Mouse (Mus musculus): Measurements from ENCODE around the gene Higd2a. TPM values are rescaled to one million over a fixed set of nuclear protein-coding genes. Genes with fewer than 3 reads are reported as not detected.
"Not testable (repeated sequence)": the region's sequence is repeated elsewhere in the genome, so short reads cannot be mapped to it uniquely, and the experiment has no call there.

The Higd2a gene
- total and polyA plus RNA-seq, 3 experiments: 51.6 to 106 (median 86.0) TPM

- TF ChIP-seq MYC (IDR thresholded peaks at IDR 0.05; ENCODE audit: low read depth, low read length) (no peak), SIN3A (IDR thresholded peaks at IDR 0.05; ENCODE audit: low read length) (peak; percentile 49), TBP (conservative IDR thresholded peaks at IDR 0.05; ENCODE audit: low read depth, low read length) (no peak), ETS1 (conservative IDR thresholded peaks at IDR 0.05; ENCODE audit: low read depth, low read length) (no peak), MEF2A (IDR thresholded peaks at IDR 0.05; ENCODE audit: borderline replicate concordance, low read depth, low read length) (peak; percentile 13; the same call in 1 of the 2 replicates), MAX (IDR thresholded peaks at IDR 0.05; ENCODE audit: low read length) (peak; percentile 55; the same call in 1 of the 2 replicates), KAT2A (IDR thresholded peaks at IDR 0.05; ENCODE audit: insufficient replicate concordance, low read length) (no peak), ZNF384 (IDR thresholded peaks at IDR 0.05; ENCODE audit: low read depth, low read length) (no peak)
Measured at GRCm38 (mm10) chr13:54610972-54611754, 21.2 kb downstream of the Higd2a start, which contains the start of gene Cltb (continued).

DNA sequence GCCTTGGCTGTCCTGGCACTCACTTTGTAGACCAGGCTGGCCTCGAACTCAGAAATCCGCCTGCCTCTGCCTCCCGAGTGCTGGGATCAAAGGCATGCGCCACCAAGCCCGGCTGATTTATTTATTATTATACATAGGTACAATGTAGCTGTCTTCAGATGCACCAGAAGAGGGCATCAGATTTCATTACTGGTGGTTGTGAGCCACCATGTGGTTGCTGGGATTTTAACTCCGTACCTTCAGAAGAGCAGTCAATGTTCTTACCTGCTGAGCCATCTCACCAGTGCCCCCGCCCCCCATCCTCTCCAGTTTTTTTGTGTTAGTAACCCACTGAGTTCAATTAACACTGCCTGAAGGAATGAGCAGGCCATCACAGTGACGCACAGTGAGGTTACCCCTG lies 23.1 kb downstream of the Higd2a start:
- TF ChIP-seq CTCF (conservative IDR thresholded peaks at IDR 0.05 in 1 of 2, IDR thresholded peaks at IDR 0.05 in 1 of 2; ENCODE audit: low read depth in 2 of 2, low read length in 2 of 2): peak in 1 of 2 experiments; percentile 66; a peak in 2 of 4 replicates
- TF ChIP-seq RAD21 (IDR thresholded peaks at IDR 0.05; ENCODE audit: low read depth, low read length): peak; percentile 2
- H3K79me2 ChIP-seq (replicated peaks; ENCODE audit: control insufficient read depth, extremely low read depth, insufficient read depth, poor library complexity, severe bottlenecking); H3K9me3 ChIP-seq (replicated peaks; ENCODE audit: low read length); DNase-seq (ENCODE audit: extremely low read depth); H3K4me3 ChIP-seq (replicated peaks in 1 of 3; ENCODE audit: low read depth in 2 of 3, low read length in 2 of 3, poor library complexity in 1 of 3); H3K27me3 ChIP-seq (replicated peaks); H3K9ac ChIP-seq (ENCODE audit: insufficient read depth, low read depth); dilution Hi-C loops (cut with MboI; ENCODE audit: extremely low pct_ligation_motif_present, extremely low pct_unique_long_range_greater_than_20kb, low sequenced_read_pairs); H3K36me3 ChIP-seq (replicated peaks in 1 of 2; ENCODE audit: control insufficient read depth in 1 of 2, insufficient read depth in 1 of 2, low read length in 1 of 2); in situ Hi-C loops (cut with MboI; ENCODE audit: low pct_ligation_motif_present, low pct_unique_long_range_greater_than_20kb, low sequenced_read_pairs); H3K4me2 ChIP-seq (ENCODE audit: insufficient read depth, low read depth, poor library complexity, severe bottlenecking); H3K27ac ChIP-seq (ENCODE audit: insufficient read depth, low read depth): not testable (repeated sequence)
- H3K4me1 ChIP-seq (ENCODE audit: control insufficient read depth in 1 of 2, insufficient read depth in 2 of 2): peaks cover 2 to 13% of the 10 kb centered on the region in 2 experiments; a peak in 2 of 4 replicates

DNA sequence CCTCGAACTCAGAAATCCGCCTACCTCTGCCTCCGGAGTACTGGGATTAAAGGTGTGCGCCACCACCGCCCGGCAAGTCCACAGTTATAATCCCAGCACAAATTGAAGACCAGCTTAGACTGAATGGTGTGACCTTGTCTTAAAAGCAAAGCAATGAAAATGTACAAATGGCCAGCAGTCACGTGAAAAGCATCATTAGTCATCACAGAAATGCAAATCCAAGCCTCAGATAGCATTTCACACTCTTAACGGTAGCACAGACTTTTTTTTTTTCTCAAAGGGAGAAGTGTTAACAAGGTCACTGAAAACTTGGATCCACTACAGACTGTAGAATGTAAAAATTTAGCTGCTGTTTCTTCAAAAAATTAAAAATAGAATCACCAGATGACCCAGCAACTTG lies 26.3 kb downstream of the Higd2a start:
- no peak overlapping the region for H3K9ac ChIP-seq (ENCODE audit: insufficient read depth, low read depth)
- in situ Hi-C loops (cut with MboI; ENCODE audit: low pct_ligation_motif_present, low pct_unique_long_range_greater_than_20kb, low sequenced_read_pairs): loop anchor here (5.0 kb wide), 1 partner anchor 49 kb away; the partner anchor contains the start of gene 4833439L19Rik
- H3K27me3 ChIP-seq (replicated peaks): peaks cover 6% of the 10 kb centered on the region
- dilution Hi-C loops (cut with MboI; ENCODE audit: extremely low pct_ligation_motif_present, extremely low pct_unique_long_range_greater_than_20kb, low sequenced_read_pairs): no loop called here
- H3K4me1 ChIP-seq (ENCODE audit: control insufficient read depth in 1 of 2, insufficient read depth in 2 of 2): peaks cover 5 to 12% of the 10 kb centered on the region in 2 experiments; a peak in 3 of 4 replicates
- no peaks in the 10 kb centered on the region for H3K79me2 ChIP-seq (replicated peaks; ENCODE audit: control insufficient read depth, extremely low read depth, insufficient read depth, poor library complexity, severe bottlenecking)
- no peak overlapping the region for H3K4me2 ChIP-seq (ENCODE audit: insufficient read depth, low read depth, poor library complexity, severe bottlenecking)
- H3K36me3 ChIP-seq (replicated peaks in 1 of 2; ENCODE audit: control insufficient read depth in 1 of 2, insufficient read depth in 1 of 2, low read length in 1 of 2): no peaks in the 10 kb centered on the region
- DNase-seq (ENCODE audit: extremely low read depth): no peak
- H3K27ac ChIP-seq (ENCODE audit: insufficient read depth, low read depth): no peak overlapping the region
- no peak overlapping the region for H3K4me3 ChIP-seq (replicated peaks in 1 of 3; ENCODE audit: low read depth in 2 of 3, low read length in 2 of 3, poor library complexity in 1 of 3)
- H3K9me3 ChIP-seq (replicated peaks; ENCODE audit: low read length): peaks cover 2% of the 10 kb centered on the region
- TF ChIP-seq E2F4 (IDR thresholded peaks at IDR 0.05; ENCODE audit: insufficient replicate concordance, low read depth, low read length): no peak
- TF ChIP-seq RCOR1 (conservative IDR thresholded peaks at IDR 0.05; ENCODE audit: low read depth, low read length): 0 out of 2 replicates have a peak, but pooled peaks have one; percentile 14
- TF ChIP-seq ZNF384 (IDR thresholded peaks at IDR 0.05; ENCODE audit: low read depth, low read length): peak; percentile 46
- TF ChIP-seq POLR2A (IDR thresholded peaks at IDR 0.05; ENCODE audit: low read depth, low read length): no peak
- no peak for TF ChIP-seq JUND (conservative IDR thresholded peaks at IDR 0.05; ENCODE audit: low read depth, low read length)
- TF ChIP-seq USF1 (IDR thresholded peaks at IDR 0.05; ENCODE audit: low read depth, low read length): no peak
- TF ChIP-seq MAZ (IDR thresholded peaks at IDR 0.05; ENCODE audit: low read depth, low read length): no peak
- no peak for TF ChIP-seq MAFK (IDR thresholded peaks at IDR 0.05; ENCODE audit: insufficient replicate concordance, low read length)
- no peak for TF ChIP-seq MEF2A (IDR thresholded peaks at IDR 0.05; ENCODE audit: borderline replicate concordance, low read depth, low read length)
- TF ChIP-seq ELF1 (IDR thresholded peaks at IDR 0.05; ENCODE audit: low read depth, low read length): no peak
- no peak for TF ChIP-seq ZKSCAN1 (IDR thresholded peaks at IDR 0.05; ENCODE audit: borderline replicate concordance, low read depth, low read length)
- no peak for TF ChIP-seq ETS1 (conservative IDR thresholded peaks at IDR 0.05; ENCODE audit: low read depth, low read length)
- TF ChIP-seq JUN (IDR thresholded peaks at IDR 0.05; ENCODE audit: insufficient read depth, low read depth, low read length): no peak
- no peak for TF ChIP-seq IRF4 (IDR thresholded peaks at IDR 0.05; ENCODE audit: low read depth, low read length)
- no peak for TF ChIP-seq CHD2 (IDR thresholded peaks at IDR 0.05; ENCODE audit: low read length)
- no peak for TF ChIP-seq POLR2AphosphoS2 (IDR thresholded peaks at IDR 0.05; ENCODE audit: low read depth, low read length)
- TF ChIP-seq CTCF (conservative IDR thresholded peaks at IDR 0.05 in 1 of 2, IDR thresholded peaks at IDR 0.05 in 1 of 2; ENCODE audit: low read depth in 2 of 2, low read length in 2 of 2): no peak
- TF ChIP-seq KAT2A (IDR thresholded peaks at IDR 0.05; ENCODE audit: insufficient replicate concordance, low read length): no peak
- TF ChIP-seq GABPA (IDR thresholded peaks at IDR 0.05; ENCODE audit: insufficient replicate concordance, low read depth, low read length): no peak
- TF ChIP-seq MXI1 (IDR thresholded peaks at IDR 0.05; ENCODE audit: low read depth, low read length): no peak
- TF ChIP-seq RAD21 (IDR thresholded peaks at IDR 0.05; ENCODE audit: low read depth, low read length): no peak
- TF ChIP-seq HCFC1 (IDR thresholded peaks at IDR 0.05; ENCODE audit: low read depth, low read length): no peak
- no peak for TF ChIP-seq MAX (IDR thresholded peaks at IDR 0.05; ENCODE audit: low read length)
- TF ChIP-seq TBP (conservative IDR thresholded peaks at IDR 0.05; ENCODE audit: low read depth, low read length): no peak
- TF ChIP-seq CHD1 (IDR thresholded peaks at IDR 0.05; ENCODE audit: low read depth, low read length): no peak

Data from CH12.LX (cell line).